Mouse (Mus musculus): ENCODE measurements around the gene Scrt2.

DNA sequence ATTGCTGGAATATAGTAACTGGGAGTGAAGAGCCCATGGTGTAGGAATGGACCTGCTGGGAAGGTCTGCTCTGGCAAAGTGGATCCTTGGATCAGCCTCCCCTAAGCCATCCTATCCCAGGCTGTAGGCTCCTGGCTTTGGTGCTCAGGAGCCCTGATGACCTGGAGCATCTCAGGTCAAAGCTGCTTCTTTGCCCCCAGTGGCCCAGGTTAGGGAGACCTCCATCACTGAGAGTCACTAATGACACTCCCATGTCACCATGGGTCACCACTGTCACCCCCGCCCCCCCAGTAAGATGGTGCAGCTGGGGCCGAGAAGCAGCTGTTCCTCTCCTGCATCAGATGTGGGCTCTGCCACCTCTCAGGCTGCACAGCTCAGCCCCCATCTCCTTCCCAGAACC is 11.4 kb upstream of the Scrt2 start:
- TF ChIP-seq CTCF (IDR thresholded peaks at IDR 0.05; ENCODE audit: borderline replicate concordance, insufficient read depth, low read depth, low read length) (no peak), POLR2A (IDR thresholded peaks at IDR 0.05; ENCODE audit: borderline replicate concordance, insufficient read depth, low read length) (no peak)
